Mouse (Mus musculus) G1E (cell line): Measurements from ENCODE around the gene Galk1. TPM values are rescaled to one million over a fixed set of nuclear protein-coding genes. Genes with fewer than 3 reads are reported as not detected.

Experiments
- ATAC-seq: 2 replicates; pipeline ENCODE4 v1.8.0; 2016; ENCODE audit warnings: mild to moderate bottlenecking; ENCODE audit not compliant: insufficient number of reproducible peaks, poor library complexity, low FRiP score, severe bottlenecking; ENCODE audit errors: extremely low read depth
- DNase-seq: peaks from one replicate; pipeline ENCODE4 v3.0.0; 2012; ENCODE audit warnings: low spot score
- H3K27me3 ChIP-seq: 2 replicates; pipeline ENCODE4 v1.6.1; 2012; ENCODE audit warnings: mild to moderate bottlenecking, low read length, inconsistent platforms; ENCODE audit not compliant: insufficient read depth
- H3K36me3 ChIP-seq: replicated peaks from 2 replicates; pipeline ENCODE3; 2012; ENCODE audit warnings: mild to moderate bottlenecking, inconsistent platforms
- H3K4me1 ChIP-seq: 2 replicates; pipeline ENCODE4 v1.6.1; 2012; ENCODE audit warnings: low read depth, low read length, inconsistent platforms, mixed read lengths; ENCODE audit not compliant: insufficient read depth
- H3K4me3 ChIP-seq: 2 replicates; pipeline ENCODE4 v1.5.1; 2012; ENCODE audit warnings: low read depth, mild to moderate bottlenecking, inconsistent platforms, low read length, moderate library complexity, mixed read lengths
- H3K9me3 ChIP-seq: replicated peaks from 2 replicates; pipeline ENCODE4 v1.6.1; 2012; ENCODE audit warnings: inconsistent platforms
- CTCF ChIP-seq: IDR thresholded peaks from 2 replicates; pipeline ENCODE4 v1.5.1; 2012; ENCODE audit warnings: low read depth, low read length, inconsistent platforms, mixed read lengths
- GATA1 ChIP-seq: IDR thresholded peaks from 2 replicates; pipeline ENCODE4 v1.6.1; 2012; ENCODE audit warnings: borderline replicate concordance, low read length, inconsistent platforms, mixed read lengths
- GATA2 ChIP-seq: IDR thresholded peaks from 2 replicates; pipeline ENCODE4 v1.6.1; 2012; ENCODE audit warnings: low read depth, low read length, inconsistent platforms, borderline replicate concordance
- POLR2AphosphoS5 ChIP-seq: IDR thresholded peaks from 2 replicates; pipeline ENCODE4 v1.6.1; 2012; ENCODE audit warnings: low read depth, low read length, inconsistent platforms; ENCODE audit not compliant: insufficient replicate concordance
- TAL1 ChIP-seq: conservative IDR thresholded peaks from 2 replicates; pipeline ENCODE4 v1.6.1; 2012; ENCODE audit warnings: low read depth, low read length, inconsistent platforms, mixed read lengths
- polyA plus RNA-seq: library from polyadenylated mRNA; stranded (reverse); fragments of >175 nt; gene quantifications from 2 replicates; pipeline ENCODE4 v1.2.3, GENCODE M21; 2012
- total RNA-seq, 2 experiments: library from RNA; stranded (forward) in 1 of 2; stranded (reverse) in 1 of 2; fragments of 200-1000 nt in 1 of 2; fragments of >200 nt in 1 of 2; fragmentation: Nextera tagmentation in 1 of 2; gene quantifications; 2 replicates each; pipeline ENCODE4 v1.2.3; 2014 to 2017

The Galk1 gene
- total and polyA plus RNA-seq, 3 experiments = 22.0 to 148 (median 54.5) TPM

DNA sequence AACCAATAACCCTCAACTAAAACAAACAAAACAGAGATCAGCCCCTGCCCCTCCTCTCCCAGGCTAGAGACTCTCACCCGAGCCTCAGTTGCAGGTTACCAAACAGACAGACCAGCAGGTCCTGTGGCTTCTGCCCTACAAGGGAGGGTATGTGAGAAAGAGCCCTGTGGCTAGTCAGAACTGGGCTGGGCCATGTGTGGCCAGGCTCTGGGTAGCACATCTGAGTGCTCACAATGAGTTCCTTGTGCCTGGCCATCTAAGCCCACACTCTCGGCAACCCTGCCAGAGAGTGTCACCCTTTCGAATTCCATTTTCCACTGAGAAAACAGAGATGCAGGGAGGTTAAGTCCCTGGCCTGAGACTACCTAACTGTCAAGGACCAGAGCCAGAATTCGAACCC, 20.4 kb downstream of the Galk1 start:
- peaks cover 9% of the 10 kb centered on the region for H3K4me1 ChIP-seq
- H3K4me3 ChIP-seq = no peak overlapping the region
- ATAC-seq (no peak), DNase-seq (no peak)
- peaks cover 75% of the 10 kb centered on the region for H3K27me3 ChIP-seq
- TF ChIP-seq POLR2AphosphoS5 (no peak), CTCF (no peak), GATA2 (no peak), GATA1 (no peak), TAL1 (no peak)
- no peaks in the 10 kb centered on the region for H3K9me3 ChIP-seq
- no peaks in the 10 kb centered on the region for H3K36me3 ChIP-seq

- TF ChIP-seq POLR2AphosphoS5 = no peak
- TF ChIP-seq CTCF = no peak
- no peak for TF ChIP-seq GATA2
- TF ChIP-seq GATA1 = no peak
- no peak for TF ChIP-seq TAL1
- ATAC-seq (no peak), DNase-seq (no peak)
- Histone ChIP-seq H3K9me3 (no peaks in the 10 kb centered on the region), H3K27me3 (peaks cover 77% of the 10 kb centered on the region), H3K36me3 (no peaks in the 10 kb centered on the region), H3K4me1 (peaks cover 9% of the 10 kb centered on the region), H3K4me3 (no peak overlapping the region)
Measured at GRCm38 (mm10) chr11:115989686-115990085, 22.8 kb downstream of the Galk1 start.

GRCm38 (mm10) chr11:115983291-115983690, 29.2 kb downstream of the Galk1 start:
- H3K4me3 ChIP-seq = no peak overlapping the region
- H3K36me3 ChIP-seq = no peaks in the 10 kb centered on the region
- H3K27me3 ChIP-seq = peaks cover 74% of the 10 kb centered on the region
- no peaks in the 10 kb centered on the region; the same call in 1 of the 2 replicates for H3K4me1 ChIP-seq
- no peak for ATAC-seq
- no peak for DNase-seq
- H3K9me3 ChIP-seq = no peaks in the 10 kb centered on the region
- TF ChIP-seq GATA2 (no peak), POLR2AphosphoS5 (no peak), GATA1 (no peak), TAL1 (no peak), CTCF (no peak)

GRCm38 (mm10) chr11:115982472-115982871, 30.0 kb downstream of the Galk1 start:
- H3K4me3 ChIP-seq = no peak overlapping the region
- DNase-seq (no peak), ATAC-seq (no peak)
- no peaks in the 10 kb centered on the region for H3K36me3 ChIP-seq
- H3K27me3 ChIP-seq = peaks cover 77% of the 10 kb centered on the region
- no peaks in the 10 kb centered on the region; the same call in 1 of the 2 replicates for H3K4me1 ChIP-seq
- no peaks in the 10 kb centered on the region for H3K9me3 ChIP-seq
- TF ChIP-seq CTCF (no peak), GATA1 (no peak)

DNA sequence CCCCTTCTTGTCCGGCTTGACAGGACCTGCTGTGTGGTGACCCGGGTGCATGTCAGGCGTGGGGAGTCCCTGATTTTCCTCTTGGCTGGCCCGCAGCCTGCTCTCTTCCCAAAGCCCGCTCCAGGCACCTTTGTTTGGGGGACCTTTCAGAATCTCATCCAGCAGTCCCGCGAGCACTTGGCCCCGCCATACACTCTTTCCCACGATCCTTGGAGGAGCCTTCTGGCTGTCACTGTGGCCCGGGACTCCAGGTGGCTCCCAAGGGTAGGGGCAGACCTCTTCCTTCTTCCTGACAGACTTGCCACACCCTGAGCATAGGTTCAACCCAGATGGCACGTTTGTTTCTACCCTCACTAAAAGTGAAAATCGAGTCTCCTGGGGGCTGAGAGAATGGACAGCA, 37.0 kb downstream of the Galk1 start:
- Histone ChIP-seq H3K4me3 (no peak overlapping the region), H3K4me1 (peaks cover 7% of the 10 kb centered on the region; the same call in 1 of the 2 replicates), H3K27me3 (peaks cover 81% of the 10 kb centered on the region), H3K36me3 (no peaks in the 10 kb centered on the region), H3K9me3 (no peaks in the 10 kb centered on the region)
- no peak for DNase-seq
- no peak for ATAC-seq
- TF ChIP-seq POLR2AphosphoS5 = no peak
- TF ChIP-seq GATA2 = no peak
- TF ChIP-seq CTCF = no peak
- TF ChIP-seq GATA1 = no peak
- TF ChIP-seq TAL1 = no peak

DNA sequence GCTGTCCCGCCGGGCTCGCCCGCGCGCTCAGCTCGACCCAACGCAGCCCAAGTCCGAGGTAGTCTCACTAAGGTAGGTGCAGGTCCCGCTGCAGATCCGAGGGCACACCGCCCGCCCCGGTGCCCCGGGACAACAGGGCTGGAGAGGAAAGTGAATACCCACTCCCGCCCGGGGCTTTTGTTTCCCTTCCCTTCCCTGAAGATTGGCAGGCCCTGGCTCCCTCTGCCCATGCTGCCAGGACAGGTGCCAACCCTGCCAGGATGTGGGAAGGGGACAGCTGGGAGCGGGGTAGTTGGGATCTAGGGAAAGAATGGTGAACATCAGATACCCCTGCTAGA, 37.5 kb downstream of the Galk1 start:
- DNase-seq (no peak), ATAC-seq (no peak)
- TF ChIP-seq GATA1 (no peak), TAL1 (no peak), POLR2AphosphoS5 (no peak), GATA2 (no peak), CTCF (no peak)
- H3K9me3 ChIP-seq = no peaks in the 10 kb centered on the region
- H3K4me3 ChIP-seq = no peak overlapping the region
- no peaks in the 10 kb centered on the region for H3K36me3 ChIP-seq
- H3K27me3 ChIP-seq = peaks cover 80% of the 10 kb centered on the region
- H3K4me1 ChIP-seq = peaks cover 10% of the 10 kb centered on the region; the same call in 1 of the 2 replicates

DNA sequence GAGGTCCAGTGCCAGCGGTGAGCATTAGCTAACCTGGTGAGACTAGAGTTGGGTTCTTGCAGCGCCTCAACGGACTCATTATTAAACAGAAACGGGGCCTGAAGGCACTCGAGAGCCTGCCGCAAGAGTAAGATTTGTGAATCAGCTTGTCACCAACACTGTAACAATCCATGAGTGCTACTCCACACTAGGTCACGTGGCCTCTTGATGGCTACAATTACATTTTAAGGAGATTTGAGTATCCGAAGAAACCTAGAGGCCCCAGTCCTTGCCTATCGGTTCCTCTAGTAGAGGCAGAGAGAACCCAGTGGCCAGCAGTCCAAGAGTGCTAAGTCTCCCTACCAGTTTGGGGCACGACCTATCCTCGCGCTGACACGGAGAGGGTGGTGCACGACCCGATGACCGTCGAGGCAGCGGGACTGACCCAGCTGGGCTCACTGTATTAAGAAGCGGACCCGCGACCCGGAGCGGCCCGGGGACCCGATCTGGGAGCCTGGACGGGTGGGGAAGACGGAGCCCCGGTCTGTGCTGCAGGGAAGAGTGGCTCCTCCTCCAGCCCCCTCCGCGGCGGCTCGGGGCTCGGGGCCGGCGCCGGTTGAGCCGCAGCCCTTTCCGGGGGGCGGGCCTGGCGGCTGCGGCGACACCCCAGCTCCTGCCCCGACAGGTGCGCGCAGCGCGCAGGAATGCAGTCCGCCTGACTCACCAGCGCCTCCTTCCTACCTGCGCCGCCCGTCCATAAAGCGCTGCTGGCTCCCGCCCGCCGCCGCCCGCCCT, 38.0 kb downstream of the Galk1 start, which contains the start of gene Itgb4:
TSS of gene Itgb4 (plus strand) at position 401 of the 774 bp plus-strand sequence.
- TF ChIP-seq GATA1 (no peak), TAL1 (no peak), GATA2 (no peak), POLR2AphosphoS5 (no peak), CTCF (no peak)
- no peaks in the 10 kb centered on the region for H3K36me3 ChIP-seq
- H3K4me3 ChIP-seq = no peak within 1 kb of the TSS
- ATAC-seq = no peak
- DNase-seq = no peak
- H3K9me3 ChIP-seq = no peaks in the 10 kb centered on the region
- peaks cover 14% of the 10 kb centered on the region for H3K4me1 ChIP-seq
- peaks cover 79% of the 10 kb centered on the region for H3K27me3 ChIP-seq
